ENCODE assay signal across 8 mouse cellular contexts in genomic region chr2:167697902-167698301, GRCm38 (mm10). TPM values are rescaled to one million over a fixed set of nuclear protein-coding genes. Genes with fewer than 3 reads are reported as not detected.
DNase-seq lines count a peak whose midpoint lies in the region; ATAC-seq and TF ChIP-seq lines count a peak whose summit lies in the region.

No protein-coding gene starts in this region.

- ATAC-seq in heart, embryonic 14.5 days (ENCODE audit: insufficient number of reproducible peaks, insufficient read depth, low FRiP score, low read depth): peak; percentile 62
- no peak for ATAC-seq in cerebellum, adult (ENCODE audit: insufficient number of reproducible peaks, low FRiP score, low TSS enrichment)

- H3K27ac ChIP-seq in heart, embryonic 14.5 days (replicated peaks in 1 of 2; ENCODE audit: control insufficient read depth in 1 of 2, insufficient read depth in 1 of 2, low read depth in 2 of 2, low read length in 2 of 2): peak overlapping the region; percentile 81 to 84
- no peak overlapping the region for H3K27ac ChIP-seq in cerebellum, adult 2 months (ENCODE audit: insufficient read depth, low read length)

- H3K4me1 ChIP-seq in heart, embryonic 14.5 days (ENCODE audit: control insufficient read depth in 2 of 2, insufficient read depth in 2 of 2, low read length in 2 of 2): peaks cover 7 to 18% of the 10 kb centered on the region in 2 experiments
- H3K4me1 ChIP-seq in cerebellum, adult 2 months (ENCODE audit: control insufficient read depth, insufficient read depth, low read length): no peaks in the 10 kb centered on the region

- TF ChIP-seq POLR2A in cerebellum, adult 2 months (IDR thresholded peaks at IDR 0.05; ENCODE audit: borderline replicate concordance, insufficient read depth, low read length): no peak

- H3K36me3 ChIP-seq in heart, embryonic 14.5 days (ENCODE audit: control insufficient read depth, insufficient read depth, low read length): no peaks in the 10 kb centered on the region

- peak; percentile 86 for DNase-seq in 3T3-L1 (ENCODE audit: low read depth, low spot score)
- DNase-seq in adrenal gland, adult 18-20 months (ENCODE audit: low spot score in 2 of 2): peak; percentile 52 to 57
- peak; percentile 44 to 63 for DNase-seq in kidney, postnatal 4 days
- DNase-seq in naive thymus-derived CD4-positive, alpha-beta T cell, adult 2 months (ENCODE audit: low read depth): peak; percentile 86
- DNase-seq in cerebellum, adult 2 months: no peak
- DNase-seq in layer of hippocampus, adult 9-11 months: no peak

- H3K4me2 ChIP-seq in heart, embryonic 14.5 days (ENCODE audit: low read length): peak overlapping the region; percentile 40

- H3K9me3 ChIP-seq in heart, embryonic 14.5 days (ENCODE audit: control insufficient read depth, low read length): no peaks in the 10 kb centered on the region

- no peak for TF ChIP-seq CTCF in cerebellum, adult 2 months (IDR thresholded peaks at IDR 0.05; ENCODE audit: borderline replicate concordance, insufficient read depth, low read depth, low read length)

- no peak overlapping the region for H3K4me3 ChIP-seq in heart, embryonic 14.5 days (ENCODE audit: control insufficient read depth in 1 of 2, insufficient read depth in 1 of 2, low read depth in 1 of 2, low read length in 2 of 2)
- no peak overlapping the region for H3K4me3 ChIP-seq in cerebellum, adult 2 months (replicated peaks; ENCODE audit: insufficient read depth, low read depth, low read length)

- peak overlapping the region; percentile 12; the same call in 1 of the 2 replicates for H3K9ac ChIP-seq in heart, embryonic 14.5 days (ENCODE audit: low read length)

- 4% methylated on average over 5 of the region's 5 CpGs for WGBS in heart, embryonic 14.5 days
- 67% methylated on average over 5 of the region's 5 CpGs for WGBS in cerebellum, adult 2 months

- H3K27me3 ChIP-seq in heart, embryonic 14.5 days (ENCODE audit: control insufficient read depth, insufficient read depth, low read length): no peaks in the 10 kb centered on the region
- no peaks in the 10 kb centered on the region for H3K27me3 ChIP-seq in cerebellum, adult 2 months (ENCODE audit: control insufficient read depth, insufficient read depth, low read length)

RNA-seq across cellular contexts. Expression of gene Tmem189, which starts 8.3 kb away (rescaled TPM):
- 10 to 100 TPM; 21.4 to 26.6 TPM for total RNA-seq in adrenal gland, adult 18-20 months (2021)
- polyA plus RNA-seq in heart, embryonic 14.5 days (2014; fragmentation: Nextera tagmentation; extraction: Ambion mirVana): 40.6 and 40.9 TPM in 2 replicates
- 105 and 113 TPM in 2 replicates for polyA plus RNA-seq in cerebellum, adult 2 months (2012; rRNA removed)

RNA-seq across cellular contexts. Expression of gene Cebpb, which starts 9.2 kb away (rescaled TPM):
- total RNA-seq in adrenal gland, adult 18-20 months (2021): 100 to 1,000 TPM; 433 to 502 TPM
- polyA plus RNA-seq in heart, embryonic 14.5 days (2014; fragmentation: Nextera tagmentation; extraction: Ambion mirVana): 14.2 and 17.0 TPM in 2 replicates
- polyA plus RNA-seq in cerebellum, adult 2 months (2012; rRNA removed): 8.2 and 8.7 TPM in 2 replicates

RNA-seq across cellular contexts. Expression of gene Gm20431, which starts 36.6 kb away (rescaled TPM):
- total RNA-seq in adrenal gland, adult 18-20 months (2021): 10 to 100 TPM; 11.6 to 15.2 TPM
- polyA plus RNA-seq in heart, embryonic 14.5 days (2014; fragmentation: Nextera tagmentation; extraction: Ambion mirVana): 0.19 and 5.2 TPM in 2 replicates
- 12.2 and 15.1 TPM in 2 replicates for polyA plus RNA-seq in cerebellum, adult 2 months (2012; rRNA removed)

Comparison
In these comparisons a context has a peak if more than half of its experiments do, and no peak if none do; other contexts are left out.
1. DNase-seq: peak in 3T3-L1 (single experiment), adrenal gland, adult 18-20 months (2 of 2), kidney, postnatal 4 days (2 of 2) and naive thymus-derived CD4-positive, alpha-beta T cell, adult 2 months (single experiment); none in cerebellum, adult 2 months (0 of 2) and layer of hippocampus, adult 9-11 months (single experiment).